Mouse (Mus musculus) hindbrain, embryonic 11.5 days (tissue): Measurements from ENCODE around the gene Gm20388. TPM values are rescaled to one million over a fixed set of nuclear protein-coding genes. Genes with fewer than 3 reads are reported as not detected.
A peak's percentile ranks its signal among the peaks of the same experiment; 100 is the strongest.

Source experiments
- ATAC-seq: fragments of 200-750 bp; cut with Nextera tagmentation; 2 replicates; pipeline ENCODE4 v1.8.0; 2017; ENCODE audit warnings: mild to moderate bottlenecking, moderate TSS enrichment, moderate library complexity; ENCODE audit not compliant: low FRiP score
- DNase-seq: peaks from one replicate; pipeline ENCODE4 v3.0.0-alpha.2; 2015; ENCODE audit warnings: low spot score
- H3K27ac ChIP-seq: fragments of 300-500 bp; sonication (generic); 2 replicates; pipeline ENCODE4 v1.5.1; 2014; ENCODE audit warnings: mild to moderate bottlenecking, low read depth, low read length
- H3K27me3 ChIP-seq: fragments of 300-500 bp; sonication (generic); 2 replicates; pipeline ENCODE4 v1.6.1; 2014; ENCODE audit warnings: mild to moderate bottlenecking, low read length, moderate library complexity, mixed read lengths; ENCODE audit not compliant: control insufficient read depth, insufficient read depth
- H3K36me3 ChIP-seq: fragments of 300-500 bp; sonication (generic); 2 replicates; pipeline ENCODE4 v1.6.1; 2014; ENCODE audit warnings: mild to moderate bottlenecking, low read length, moderate library complexity, mixed read lengths; ENCODE audit not compliant: control insufficient read depth, insufficient read depth
- H3K4me1 ChIP-seq: fragments of 300-500 bp; sonication (generic); replicated peaks from 2 replicates; pipeline ENCODE4 v1.6.1; 2014; ENCODE audit warnings: low read length, mixed read lengths; ENCODE audit not compliant: control insufficient read depth, insufficient read depth
- H3K4me2 ChIP-seq: fragments of 300-500 bp; sonication (generic); replicated peaks from 2 replicates; pipeline ENCODE4 v1.6.1; 2014; ENCODE audit warnings: mild to moderate bottlenecking, low read depth, low read length
- H3K4me3 ChIP-seq: fragments of 300-500 bp; sonication (generic); 2 replicates; pipeline ENCODE4 v1.5.1; 2014; ENCODE audit warnings: low read depth, low read length
- H3K9ac ChIP-seq: fragments of 300-500 bp; sonication (generic); 2 replicates; pipeline ENCODE4 v1.6.1; 2014; ENCODE audit warnings: low read depth, low read length
- H3K9me3 ChIP-seq: fragments of 300-500 bp; sonication (generic); 2 replicates; pipeline ENCODE4 v1.6.1; 2016; ENCODE audit warnings: low read length; ENCODE audit not compliant: control insufficient read depth
- WGBS: fragments of 180-500 bp; shearing (Covaris S2); extraction: QIAGEN DNeasy Blood & Tissue Kit; methylation state at CpG from one replicate; pipeline ENCODE4 v1.1.7; 2014; 5-methylcytosine and 5-hydroxymethylcytosine counted together
- polyA plus RNA-seq: library from polyadenylated mRNA; unstranded; fragments of >200 nt; fragmentation: Nextera tagmentation; extraction: Ambion mirVana; gene quantifications from 2 replicates; pipeline ENCODE4 v1.2.1, GENCODE M21; 2014

The Gm20388 gene
- polyA plus RNA-seq, 1 experiment from 2014 or later, result 11.8 TPM

GRCm38 (mm10) chr8:120622161-120622560, 711.5 kb downstream of the Gm20388 start:
- peaks cover 10% of the 10 kb centered on the region for H3K4me1 ChIP-seq
- 69% methylated on average over 14 of the region's 14 CpGs for WGBS
- H3K27ac ChIP-seq, result no peak overlapping the region

GRCm38 (mm10) chr8:120623608-120624007, 713.0 kb downstream of the Gm20388 start:
- Histone ChIP-seq H3K9me3 (no peaks in the 10 kb centered on the region), H3K9ac (no peak overlapping the region), H3K4me1 (peaks cover 6% of the 10 kb centered on the region), H3K4me3 (no peak overlapping the region), H3K27me3 (no peaks in the 10 kb centered on the region), H3K36me3 (no peaks in the 10 kb centered on the region), H3K27ac (no peak overlapping the region), H3K4me2 (no peak overlapping the region)
- ATAC-seq (no peak), DNase-seq (no peak)
- WGBS, result 28% methylated on average over 2 of the region's 2 CpGs

More at GRCm38 (mm10) chr8:120622161-120622560, 711.5 kb downstream of the Gm20388 start:
- no peaks in the 10 kb centered on the region for H3K27me3 ChIP-seq
- H3K4me3 ChIP-seq, result no peak overlapping the region
- H3K4me2 ChIP-seq, result no peak overlapping the region
- H3K36me3 ChIP-seq, result no peaks in the 10 kb centered on the region
- H3K9me3 ChIP-seq, result no peaks in the 10 kb centered on the region
- H3K9ac ChIP-seq, result no peak overlapping the region
- ATAC-seq (no peak), DNase-seq (no peak)

GRCm38 (mm10) chr8:120626461-120626860, 715.8 kb downstream of the Gm20388 start:
- Histone ChIP-seq H3K9ac (no peak overlapping the region), H3K4me1 (peaks cover 6% of the 10 kb centered on the region), H3K36me3 (no peaks in the 10 kb centered on the region), H3K4me3 (no peak overlapping the region), H3K4me2 (no peak overlapping the region), H3K27me3 (no peaks in the 10 kb centered on the region), H3K9me3 (no peaks in the 10 kb centered on the region), H3K27ac (no peak overlapping the region)
- DNase-seq (no peak), ATAC-seq (no peak)
- WGBS, result 53% methylated on average over 11 of the region's 11 CpGs

GRCm38 (mm10) chr8:120627298-120627697, 716.7 kb downstream of the Gm20388 start:
- no peak overlapping the region for H3K9ac ChIP-seq

GRCm38 (mm10) chr8:120630031-120630430, 719.4 kb downstream of the Gm20388 start:
- no peaks in the 10 kb centered on the region for H3K9me3 ChIP-seq
- ATAC-seq, result no peak
- no peak overlapping the region for H3K4me3 ChIP-seq
- peaks cover 9% of the 10 kb centered on the region; the same call in 1 of the 2 replicates for H3K4me1 ChIP-seq
- H3K36me3 ChIP-seq, result no peaks in the 10 kb centered on the region
- no peak overlapping the region for H3K4me2 ChIP-seq
- no peak overlapping the region for H3K27ac ChIP-seq
- no peak for DNase-seq
- 45% methylated on average over 5 of the region's 5 CpGs for WGBS
- peaks cover 15% of the 10 kb centered on the region for H3K27me3 ChIP-seq
- no peak overlapping the region for H3K9ac ChIP-seq

More at GRCm38 (mm10) chr8:120627298-120627697, 716.7 kb downstream of the Gm20388 start:
- Histone ChIP-seq H3K36me3 (no peaks in the 10 kb centered on the region), H3K27ac (no peak overlapping the region), H3K4me3 (no peak overlapping the region), H3K27me3 (no peaks in the 10 kb centered on the region), H3K4me2 (no peak overlapping the region), H3K4me1 (no peaks in the 10 kb centered on the region), H3K9me3 (no peaks in the 10 kb centered on the region)
- ATAC-seq, result no peak
- 94% methylated on average over 5 of the region's 5 CpGs for WGBS
- no peak for DNase-seq

GRCm38 (mm10) chr8:120630848-120631247, 720.2 kb downstream of the Gm20388 start:
- no peak overlapping the region for H3K4me2 ChIP-seq
- no peak overlapping the region for H3K9ac ChIP-seq
- ATAC-seq (no peak), DNase-seq (no peak)
- WGBS, result 55% methylated on average over 6 of the region's 6 CpGs
- no peak overlapping the region for H3K4me3 ChIP-seq
- peaks cover 15% of the 10 kb centered on the region for H3K27me3 ChIP-seq
- no peaks in the 10 kb centered on the region for H3K9me3 ChIP-seq
- peaks cover 9% of the 10 kb centered on the region; the same call in 1 of the 2 replicates for H3K4me1 ChIP-seq
- no peaks in the 10 kb centered on the region for H3K36me3 ChIP-seq
- H3K27ac ChIP-seq, result no peak overlapping the region

- H3K27ac ChIP-seq, result no peak overlapping the region
- H3K9me3 ChIP-seq, result no peaks in the 10 kb centered on the region
- H3K36me3 ChIP-seq, result no peaks in the 10 kb centered on the region
- DNase-seq (no peak), ATAC-seq (no peak)
- H3K27me3 ChIP-seq, result peaks cover 15% of the 10 kb centered on the region
- WGBS, result 84% methylated on average over 21 of the region's 21 CpGs
- no peak overlapping the region for H3K4me3 ChIP-seq
- H3K9ac ChIP-seq, result no peak overlapping the region
- H3K4me2 ChIP-seq, result no peak overlapping the region
- peaks cover 9% of the 10 kb centered on the region; the same call in 1 of the 2 replicates for H3K4me1 ChIP-seq
Observed at GRCm38 (mm10) chr8:120631441-120632375, 721.1 kb downstream of the Gm20388 start.

GRCm38 (mm10) chr8:120632969-120633664, 722.5 kb downstream of the Gm20388 start:
- Histone ChIP-seq H3K4me1 (peaks cover 9% of the 10 kb centered on the region; the same call in 1 of the 2 replicates), H3K36me3 (no peaks in the 10 kb centered on the region), H3K4me3 (peak overlapping the region; percentile 49; the same call in 1 of the 2 replicates), H3K27me3 (peaks cover 15% of the 10 kb centered on the region), H3K9ac (no peak overlapping the region), H3K4me2 (0 out of 2 replicates have a peak overlapping the region, but pooled peaks have one; percentile 6), H3K9me3 (no peaks in the 10 kb centered on the region), H3K27ac (no peak overlapping the region)
- WGBS, result 30% methylated on average over 17 of the region's 17 CpGs
- ATAC-seq, result no peak
- no peak for DNase-seq
